Mouse (Mus musculus) lung, postnatal 0 days (tissue): ENCODE results near the gene Pgc. TPM values are rescaled to one million over a fixed set of nuclear protein-coding genes. Genes with fewer than 3 reads are reported as not detected.

ENCODE experiments used
- ATAC-seq: fragments of 200-750 bp; cut with Nextera tagmentation; 2 replicates; pipeline ENCODE4 v1.8.0; 2017; ENCODE audit warnings: moderate library complexity
- DNase-seq: peaks from one replicate; pipeline ENCODE4 v3.0.0-alpha.2; 2016; ENCODE audit warnings: low spot score
- H3K27ac ChIP-seq: fragments of 300-500 bp; sonication (generic); 2 replicates; pipeline ENCODE4 v1.5.1; 2014; ENCODE audit warnings: antibody characterized with exemption, mild to moderate bottlenecking, low read length, mixed read lengths
- H3K27me3 ChIP-seq: fragments of 300-500 bp; sonication (generic); replicated peaks from 2 replicates; pipeline ENCODE4 v1.6.1; 2014; ENCODE audit warnings: low read length, mixed read lengths; ENCODE audit not compliant: insufficient read depth
- H3K36me3 ChIP-seq: fragments of 300-500 bp; sonication (generic); 2 replicates; pipeline ENCODE4 v1.6.1; 2014; ENCODE audit warnings: low read length, mixed read lengths; ENCODE audit not compliant: insufficient read depth
- H3K4me1 ChIP-seq: fragments of 300-500 bp; sonication (generic); 2 replicates; pipeline ENCODE4 v1.6.1; 2014; ENCODE audit warnings: antibody characterized with exemption, low read depth, low read length, mixed read lengths; ENCODE audit not compliant: insufficient read depth
- H3K4me2 ChIP-seq: fragments of 300-500 bp; sonication (generic); replicated peaks from 2 replicates; pipeline ENCODE4 v1.6.1; 2014; ENCODE audit warnings: low read depth, mild to moderate bottlenecking, low read length, moderate library complexity, mixed read lengths
- H3K4me3 ChIP-seq: fragments of 300-500 bp; sonication (generic); 2 replicates; pipeline ENCODE4 v1.5.1; 2014; ENCODE audit warnings: low read depth, low read length
- H3K9ac ChIP-seq: fragments of 300-500 bp; sonication (generic); replicated peaks from 2 replicates; pipeline ENCODE4 v1.6.1; 2014; ENCODE audit warnings: low read depth, mild to moderate bottlenecking
- H3K9me3 ChIP-seq: fragments of 300-500 bp; sonication (generic); 2 replicates; pipeline ENCODE4 v1.6.1; 2016; ENCODE audit warnings: low read length, mixed read lengths
- CTCF ChIP-seq: IDR thresholded peaks from 2 replicates; pipeline ENCODE4 v1.5.1; 2016; ENCODE audit warnings: antibody characterized with exemption, mild to moderate bottlenecking
- EP300 ChIP-seq: IDR thresholded peaks from 2 replicates; pipeline ENCODE4 v1.6.1; 2016; ENCODE audit warnings: antibody characterized with exemption, mild to moderate bottlenecking, control low read depth
- WGBS: fragments of 180-500 bp; shearing (Covaris S2); extraction: QIAGEN DNeasy Blood & Tissue Kit; methylation state at CpG from one replicate; pipeline ENCODE4 v1.1.7; 2014; 5-methylcytosine and 5-hydroxymethylcytosine counted together
- polyA plus RNA-seq: library from polyadenylated mRNA; unstranded; fragments of >200 nt; fragmentation: Nextera tagmentation; extraction: Ambion mirVana; gene quantifications from 2 replicates; pipeline ENCODE4 v1.2.1, GENCODE M21; 2015

The Pgc gene
- polyA plus RNA-seq, 1 experiment from 2014 or later = 25.4 TPM

DNA sequence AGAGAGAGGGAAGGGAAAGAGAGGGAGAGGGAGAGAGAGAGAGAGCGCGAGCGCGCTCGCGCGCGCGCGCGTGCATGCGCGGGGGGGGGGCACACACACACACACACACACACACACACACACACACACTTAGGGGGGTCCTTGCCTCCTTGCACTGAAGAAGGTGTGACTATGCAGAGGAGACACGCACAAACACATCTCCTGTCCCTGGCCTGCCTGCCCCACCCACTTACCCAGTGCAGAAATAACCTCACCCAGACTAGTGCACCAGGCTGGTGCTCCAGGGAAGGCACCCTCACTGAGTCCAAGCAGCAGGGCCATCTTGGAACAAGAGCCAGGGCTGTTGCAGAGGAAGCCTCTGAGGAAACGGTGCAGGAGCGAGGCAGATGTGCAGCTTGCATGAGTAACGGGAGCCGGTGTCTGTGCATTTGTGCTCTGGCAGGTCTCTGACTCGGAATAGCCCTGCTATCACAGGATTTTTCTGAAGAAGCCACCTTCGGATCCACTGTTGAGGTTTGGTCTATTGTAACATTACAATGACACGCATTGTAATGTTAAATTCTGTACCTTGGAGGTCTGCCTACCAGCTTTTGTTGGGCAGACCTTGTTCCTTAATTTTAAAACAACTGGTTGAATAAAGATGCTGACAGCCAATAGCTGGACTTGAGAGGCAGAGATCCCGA is 13.6 kb upstream of the Pgc start:
- no peaks in the 10 kb centered on the region for H3K9me3 ChIP-seq
- H3K36me3 ChIP-seq = no peaks in the 10 kb centered on the region
- DNase-seq (no peak), ATAC-seq (no peak)
- no peak overlapping the region for H3K4me2 ChIP-seq
- no peak overlapping the region for H3K9ac ChIP-seq
- WGBS = 69% methylated on average over 9 of the region's 22 CpGs
- H3K4me1 ChIP-seq = no peaks in the 10 kb centered on the region
- H3K4me3 ChIP-seq = no peak overlapping the region
- no peak overlapping the region for H3K27ac ChIP-seq
- H3K27me3 ChIP-seq = no peaks in the 10 kb centered on the region
- no peak for TF ChIP-seq EP300
- TF ChIP-seq CTCF = no peak

DNA sequence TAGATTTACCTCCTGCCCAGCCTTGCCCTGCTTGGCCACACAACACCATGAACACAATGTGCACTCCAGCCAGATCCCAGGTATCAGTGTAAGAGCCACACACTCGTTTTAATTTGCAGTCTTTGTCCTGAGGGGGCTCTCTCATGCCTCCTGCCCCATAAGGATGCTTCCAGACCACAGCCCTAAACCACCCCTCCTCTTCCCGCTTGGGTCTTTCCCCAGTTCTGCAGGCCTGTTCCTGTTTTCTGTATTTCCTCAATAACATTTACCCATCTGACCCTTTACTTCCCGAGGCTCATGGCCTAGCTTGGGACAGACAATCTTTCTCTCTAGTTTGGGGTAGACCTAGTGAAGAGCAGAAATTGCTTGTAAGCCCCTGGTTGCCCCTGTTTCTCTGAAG is 11.6 kb upstream of the Pgc start:
- Histone ChIP-seq H3K27ac (no peak overlapping the region), H3K27me3 (no peaks in the 10 kb centered on the region), H3K9ac (no peak overlapping the region), H3K4me1 (no peaks in the 10 kb centered on the region), H3K4me2 (no peak overlapping the region), H3K36me3 (no peaks in the 10 kb centered on the region), H3K9me3 (no peaks in the 10 kb centered on the region), H3K4me3 (no peak overlapping the region)
- WGBS = 40% methylated on average over 3 of the region's 3 CpGs
- DNase-seq (no peak), ATAC-seq (no peak)
- TF ChIP-seq EP300 (no peak), CTCF (no peak)

DNA sequence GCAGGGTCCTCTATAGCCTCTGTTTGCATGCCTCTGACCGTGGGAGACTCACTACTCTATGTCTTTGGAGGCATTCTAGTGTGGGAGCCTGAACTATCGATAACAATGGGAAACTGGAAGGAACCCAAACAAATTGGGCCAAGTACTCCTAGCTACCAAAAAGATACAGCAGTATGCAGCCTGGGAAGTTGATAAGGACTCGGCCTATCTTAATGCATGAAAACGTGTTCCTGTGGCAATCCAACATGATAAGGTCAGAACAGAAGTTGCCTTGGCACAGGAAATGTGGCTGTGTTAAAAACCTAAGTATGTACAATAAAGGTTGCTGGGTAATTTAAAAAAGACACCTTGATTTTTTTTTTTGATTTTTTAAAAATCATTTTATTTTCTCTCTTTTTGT is 5.5 kb upstream of the Pgc start:
- DNase-seq = no peak
- TF ChIP-seq CTCF (no peak), EP300 (no peak)
- no peaks in the 10 kb centered on the region for H3K27me3 ChIP-seq
- ATAC-seq = no peak
- WGBS = 59% methylated on average over 4 of the region's 4 CpGs
- no peak overlapping the region for H3K9ac ChIP-seq
- no peak overlapping the region for H3K4me3 ChIP-seq
- H3K4me2 ChIP-seq = no peak overlapping the region
- H3K36me3 ChIP-seq = no peaks in the 10 kb centered on the region
- H3K4me1 ChIP-seq = no peaks in the 10 kb centered on the region
- H3K27ac ChIP-seq = no peak overlapping the region
- H3K9me3 ChIP-seq = no peaks in the 10 kb centered on the region

DNA sequence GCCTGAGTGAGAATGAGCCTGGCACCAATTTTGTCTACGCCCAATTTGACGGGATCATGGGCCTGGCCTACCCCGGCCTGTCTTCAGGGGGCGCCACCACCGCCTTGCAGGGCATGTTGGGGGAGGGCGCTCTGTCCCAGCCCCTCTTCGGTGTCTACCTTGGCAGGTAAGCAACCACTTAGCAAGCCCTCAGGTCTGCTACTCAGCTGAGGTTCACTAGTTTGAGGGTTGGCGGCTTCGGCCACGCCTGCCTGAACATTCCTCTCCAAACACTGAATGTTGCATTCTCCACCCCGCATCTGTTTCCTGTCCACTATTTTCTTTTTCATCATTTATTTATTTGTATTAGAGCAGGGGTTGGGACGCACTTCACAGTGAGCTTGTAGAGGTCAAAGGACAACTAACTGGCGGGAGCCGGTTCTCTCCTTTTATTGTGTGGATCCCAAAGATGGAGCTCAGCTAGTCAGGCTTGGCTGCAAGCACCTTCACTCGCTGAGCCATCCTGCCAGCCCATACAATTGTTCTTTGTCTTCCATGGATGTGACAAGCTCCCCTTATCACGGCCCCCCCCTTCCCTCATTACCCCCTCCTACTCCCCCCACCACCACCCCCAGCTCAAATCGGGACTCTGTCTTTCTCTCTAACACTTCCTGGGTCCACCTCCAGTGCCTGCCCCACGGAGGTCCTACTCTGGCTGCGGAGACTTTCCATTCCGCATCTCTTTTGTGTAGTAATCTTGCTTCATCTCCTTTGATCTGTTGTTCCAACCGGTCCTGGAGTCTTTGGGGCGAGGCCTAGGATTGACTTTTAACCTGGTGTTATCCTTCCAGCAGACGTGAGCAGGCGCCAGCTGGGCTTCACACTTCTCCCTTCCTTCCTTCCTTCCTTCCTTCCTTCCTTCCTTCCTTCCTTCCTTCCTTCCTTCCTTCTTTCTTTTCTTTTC is 4.3 kb downstream of the Pgc start:
- no peaks in the 10 kb centered on the region for H3K27me3 ChIP-seq
- peak; percentile 83 for ATAC-seq
- no peaks in the 10 kb centered on the region for H3K4me1 ChIP-seq
- WGBS = 39% methylated on average over 24 of the region's 24 CpGs
- TF ChIP-seq EP300 (no peak), CTCF (peak; percentile 62)
- H3K9ac ChIP-seq = no peak overlapping the region
- H3K9me3 ChIP-seq = no peaks in the 10 kb centered on the region
- no peaks in the 10 kb centered on the region for H3K36me3 ChIP-seq
- no peak overlapping the region for H3K4me3 ChIP-seq
- peak; percentile 76 for DNase-seq
- no peak overlapping the region for H3K27ac ChIP-seq
- H3K4me2 ChIP-seq = no peak overlapping the region

DNA sequence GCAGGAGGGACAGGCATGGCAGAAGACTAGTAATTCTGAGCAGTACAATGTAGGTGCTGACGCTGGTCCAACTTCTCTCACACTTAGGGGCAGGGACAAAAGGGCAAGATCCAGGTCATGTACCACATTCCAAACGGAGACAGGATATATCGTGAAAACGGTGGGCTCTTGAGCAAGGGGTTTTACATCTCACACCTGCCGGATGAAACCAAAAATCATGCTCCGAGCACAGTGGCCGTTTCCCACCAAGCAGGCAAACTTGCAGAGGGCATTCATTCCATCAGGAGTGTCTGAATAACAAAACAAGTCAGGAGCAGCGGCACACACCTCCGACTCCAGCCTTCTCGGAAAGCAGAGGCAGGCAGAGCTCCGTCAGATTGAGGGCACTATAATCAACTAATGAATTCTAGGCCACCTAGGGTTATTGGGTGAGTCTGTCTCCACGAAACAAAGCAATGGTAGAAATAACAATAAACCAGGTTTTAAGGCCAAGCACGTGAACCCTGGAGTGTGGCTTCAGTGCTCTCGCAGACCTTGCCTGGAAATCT is 9.0 kb downstream of the Pgc start:
- 74% methylated on average over 14 of the region's 14 CpGs for WGBS

DNA sequence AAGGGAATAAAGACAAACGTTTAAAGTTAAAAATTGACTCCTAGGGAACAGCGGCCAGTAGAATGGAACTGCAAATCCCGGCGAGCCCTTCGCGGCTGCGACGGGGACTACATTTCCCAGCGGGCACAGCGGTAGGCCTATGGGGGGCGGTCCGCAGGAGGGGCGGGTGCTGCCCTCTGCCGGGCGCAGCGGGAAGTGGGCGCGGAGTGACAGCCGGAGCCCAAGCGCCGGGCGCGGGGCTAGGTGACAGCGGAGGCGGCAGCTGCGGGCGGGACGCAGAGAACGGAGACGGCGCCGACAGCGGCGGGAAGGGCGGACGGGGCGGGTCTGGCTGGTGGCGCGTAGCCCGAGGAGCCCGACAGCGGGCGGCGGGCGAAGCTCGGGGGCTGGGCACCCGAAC is 10.2 kb downstream of the Pgc start, which contains the start of gene Tfeb:
Gene Tfeb, plus strand, starts transcription at position 175 of the 400 bp plus-strand sequence.
- peak; percentile 95 for DNase-seq

More for the DNA sequence above, 9.0 kb downstream of the Pgc start:
- Histone ChIP-seq H3K36me3 (no peaks in the 10 kb centered on the region), H3K4me1 (peaks cover 4% of the 10 kb centered on the region; the same call in 1 of the 2 replicates), H3K9ac (no peak overlapping the region), H3K4me2 (no peak overlapping the region), H3K27me3 (no peaks in the 10 kb centered on the region), H3K27ac (no peak overlapping the region), H3K4me3 (no peak overlapping the region), H3K9me3 (no peaks in the 10 kb centered on the region)
- TF ChIP-seq EP300 = no peak
- TF ChIP-seq CTCF = no peak
- no peak for ATAC-seq
- DNase-seq = no peak

More for the DNA sequence above, 10.2 kb downstream of the Pgc start, which contains the start of gene Tfeb:
- Histone ChIP-seq H3K9ac (peak within 1 kb of the TSS; percentile 69), H3K4me3 (peak within 1 kb of the TSS; percentile 85), H3K36me3 (no peaks in the 10 kb centered on the region), H3K4me1 (peaks cover 4% of the 10 kb centered on the region; the same call in 1 of the 2 replicates), H3K4me2 (peak within 1 kb of the TSS; percentile 99), H3K27me3 (no peaks in the 10 kb centered on the region), H3K27ac (peak within 1 kb of the TSS; percentile 85), H3K9me3 (no peaks in the 10 kb centered on the region)
- ATAC-seq = peak; percentile 88
- peak; percentile 95 for TF ChIP-seq CTCF
- no peak for TF ChIP-seq EP300
- 0% methylated on average over 32 of the region's 47 CpGs for WGBS
